ENCODE assay signal across 16 mouse cellular contexts in the genomic region with DNA sequence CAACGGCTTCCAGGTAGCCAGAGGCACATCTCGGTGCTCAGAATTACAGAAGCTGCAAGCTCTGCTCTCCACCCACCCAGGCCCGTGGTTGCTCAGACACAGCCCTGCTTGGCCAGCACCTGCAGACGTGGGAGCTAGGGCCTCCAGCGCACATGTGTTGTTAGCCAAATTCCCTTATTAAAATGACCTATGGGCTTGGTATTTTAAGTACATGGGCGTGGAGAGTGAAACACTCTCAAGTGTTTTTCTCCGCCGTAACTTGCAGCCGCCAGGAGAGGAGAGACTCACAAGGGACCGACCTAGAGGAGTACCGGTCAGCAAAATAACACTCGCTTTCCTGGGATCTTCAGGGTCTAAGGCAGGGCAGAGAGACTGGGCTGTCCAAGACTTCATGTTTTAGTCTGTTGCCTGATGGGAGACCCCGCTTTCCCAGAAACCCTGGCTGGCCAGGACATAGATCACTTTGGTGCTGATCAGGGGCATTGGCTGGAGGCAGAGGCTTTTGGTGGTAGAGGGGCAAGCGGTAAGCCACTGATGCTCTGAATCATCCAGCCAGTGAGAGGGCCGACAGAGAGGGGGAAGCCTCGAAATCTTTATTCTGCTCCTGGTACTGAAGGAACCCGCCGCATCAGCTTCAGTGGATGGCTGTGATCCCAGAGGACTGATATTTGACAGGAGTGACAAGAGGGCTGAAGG.
A peak's percentile ranks its signal among the peaks of the same experiment; 100 is the strongest.
DNase-seq lines count a peak whose midpoint lies in the region; ATAC-seq and TF ChIP-seq lines count a peak whose summit lies in the region.
"Had no signal": no experiment of that assay in that cellular context is flagged by ENCODE, and none has a peak within 500 bp of the region (broad histone marks: within the 10 kb centered on the region; RNA-seq: fewer than 3 reads in every experiment).

No protein-coding gene starts in this region.

- WGBS in heart, embryonic 15.5 days = 56% methylated on average over 18 of the region's 18 CpGs
- 68% methylated on average over 18 of the region's 18 CpGs for WGBS in heart, embryonic 10.5 days
- 59% methylated on average over 18 of the region's 18 CpGs for WGBS in lung, embryonic 15.5 days
- 65% methylated on average over 18 of the region's 18 CpGs for WGBS in stomach, postnatal 0 days

- no peak overlapping the region for H3K27ac ChIP-seq in heart, embryonic 15.5 days
- no peak overlapping the region for H3K27ac ChIP-seq in heart, embryonic 10.5 days
- peak overlapping the region; percentile 91 for H3K27ac ChIP-seq in lung, embryonic 15.5 days
- no peak overlapping the region for H3K27ac ChIP-seq in stomach, postnatal 0 days (replicated peaks)
- H3K27ac ChIP-seq: embryonic facial prominence, embryonic 12.5 days; hindbrain, embryonic 14.5 days had no signal

- H3K36me3 ChIP-seq in heart, embryonic 15.5 days = no peaks in the 10 kb centered on the region
- no peaks in the 10 kb centered on the region for H3K36me3 ChIP-seq in heart, embryonic 10.5 days
- no peaks in the 10 kb centered on the region for H3K36me3 ChIP-seq in lung, embryonic 15.5 days
- no peaks in the 10 kb centered on the region for H3K36me3 ChIP-seq in stomach, postnatal 0 days (ENCODE audit: control insufficient read depth, insufficient read depth, low read length)

- no peak for ATAC-seq in heart, embryonic 15.5 days (replicated peaks; ENCODE audit: insufficient number of reproducible peaks, insufficient read depth, low FRiP score, low read depth)
- ATAC-seq in lung, embryonic 15.5 days (ENCODE audit: borderline replicate concordance, extremely low read depth, low FRiP score, low TSS enrichment) = peak; percentile 59; the same call in 1 of the 2 replicates
- ATAC-seq in stomach, postnatal 0 days (ENCODE audit: low FRiP score, low TSS enrichment) = peak; percentile 21; the same call in 1 of the 2 replicates
- ATAC-seq: liver, postnatal 0 days had no signal

- H3K27me3 ChIP-seq in heart, embryonic 15.5 days = peaks cover 6% of the 10 kb centered on the region; the same call in 1 of the 2 replicates
- H3K27me3 ChIP-seq in heart, embryonic 10.5 days (ENCODE audit: insufficient read depth, poor library complexity, severe bottlenecking) = peaks cover 46% of the 10 kb centered on the region; the same call in 1 of the 2 replicates
- no peaks in the 10 kb centered on the region for H3K27me3 ChIP-seq in lung, embryonic 15.5 days
- H3K27me3 ChIP-seq in stomach, postnatal 0 days (ENCODE audit: control insufficient read depth, insufficient read depth, low read length) = no peaks in the 10 kb centered on the region
- H3K27me3 ChIP-seq: embryonic facial prominence, embryonic 12.5 days had no signal

- peaks cover 11% of the 10 kb centered on the region for H3K4me1 ChIP-seq in heart, embryonic 15.5 days (replicated peaks)
- peaks cover 33% of the 10 kb centered on the region for H3K4me1 ChIP-seq in heart, embryonic 10.5 days
- peaks cover 42% of the 10 kb centered on the region for H3K4me1 ChIP-seq in lung, embryonic 15.5 days
- no peaks in the 10 kb centered on the region for H3K4me1 ChIP-seq in stomach, postnatal 0 days (replicated peaks; ENCODE audit: control insufficient read depth, insufficient read depth)

- no peaks in the 10 kb centered on the region for H3K9me3 ChIP-seq in heart, embryonic 15.5 days (replicated peaks)
- no peaks in the 10 kb centered on the region for H3K9me3 ChIP-seq in heart, embryonic 10.5 days
- no peaks in the 10 kb centered on the region for H3K9me3 ChIP-seq in lung, embryonic 15.5 days
- no peaks in the 10 kb centered on the region for H3K9me3 ChIP-seq in stomach, postnatal 0 days (ENCODE audit: control insufficient read depth, low read length)
- H3K9me3 ChIP-seq: embryonic facial prominence, embryonic 12.5 days had no signal

- no peak overlapping the region for H3K4me3 ChIP-seq in heart, embryonic 15.5 days
- no peak overlapping the region for H3K4me3 ChIP-seq in heart, embryonic 10.5 days
- no peak overlapping the region for H3K4me3 ChIP-seq in lung, embryonic 15.5 days
- H3K4me3 ChIP-seq in stomach, postnatal 0 days (ENCODE audit: low read depth, low read length) = no peak overlapping the region
- H3K4me3 ChIP-seq: embryonic facial prominence, embryonic 12.5 days had no signal

- DNase-seq in heart, embryonic 10.5 days (ENCODE audit: low spot score) = no peak
- DNase-seq in gonadal fat pad, adult 2 months (ENCODE audit: low read depth) = peak; percentile 72
- no peak for DNase-seq in stomach, postnatal 0 days (ENCODE audit: low spot score)
- no peak for DNase-seq in adrenal gland, postnatal 14 days
- DNase-seq in kidney, adult 9 months = no peak
- no peak for DNase-seq in left cerebral cortex, adult 8-10 months (ENCODE audit: low spot score in 2 of 2)
- DNase-seq: cerebellum, adult 9-10 months; gastrocnemius, postnatal 10 days; heart, postnatal 36 days; liver, postnatal 0 days; right cerebral cortex, postnatal 4 days; thymus, postnatal 14 days had no signal

- no peak for TF ChIP-seq EP300 in stomach, postnatal 0 days (optimal IDR thresholded peaks at IDR 0.05)

- 0 out of 2 replicates have a peak overlapping the region, but pooled peaks have one; percentile 18 for H3K4me2 ChIP-seq in heart, embryonic 15.5 days
- peak overlapping the region; percentile 30; the same call in 1 of the 2 replicates for H3K4me2 ChIP-seq in lung, embryonic 15.5 days
- no peak overlapping the region for H3K4me2 ChIP-seq in stomach, postnatal 0 days (replicated peaks; ENCODE audit: low read depth)
- H3K4me2 ChIP-seq: embryonic facial prominence, embryonic 12.5 days; hindbrain, embryonic 14.5 days had no signal

- no peak for TF ChIP-seq CTCF in stomach, postnatal 0 days (IDR thresholded peaks at IDR 0.05; ENCODE audit: low read depth)

- no peak overlapping the region for H3K9ac ChIP-seq in heart, embryonic 15.5 days
- peak overlapping the region; percentile 7; the same call in 1 of the 2 replicates for H3K9ac ChIP-seq in lung, embryonic 15.5 days
- no peak overlapping the region for H3K9ac ChIP-seq in stomach, postnatal 0 days (ENCODE audit: low read length)
- H3K9ac ChIP-seq: embryonic facial prominence, embryonic 12.5 days; hindbrain, embryonic 14.5 days; liver, postnatal 0 days had no signal
